Mouse (Mus musculus): ENCODE measurements at regions not wholly inside any gene's neighbourhood (a gene's known extent, or its start where the extent isn't known, plus 50 kb on each side); places are given as distances from the start of the nearest gene placed in this dataset.

DNA sequence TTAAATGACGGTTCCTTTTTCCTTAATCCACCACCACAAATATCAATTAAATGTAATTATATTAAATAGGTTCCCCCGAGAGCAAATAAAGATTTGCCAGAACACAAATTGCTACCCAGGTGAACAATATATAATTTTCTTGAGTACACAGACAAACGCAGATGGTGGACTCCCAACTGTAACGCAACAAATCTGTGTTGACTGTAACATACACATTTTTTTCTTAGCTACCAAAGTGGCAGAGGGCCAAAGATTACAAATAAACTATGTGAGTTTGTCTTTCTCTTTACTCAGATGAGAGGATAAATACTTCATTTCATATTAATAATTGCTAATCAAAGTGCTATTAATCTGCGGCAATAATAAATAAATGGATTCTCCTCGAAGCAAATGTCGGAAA lies 228.4 kb upstream of the Sfrp2 start:
- WGBS, result 84% methylated on average over 7 of the region's 7 CpGs
- DNase-seq (ENCODE audit: low spot score) (no peak), ATAC-seq (ENCODE audit: low FRiP score) (no peak)
- no peaks in the 10 kb centered on the region for H3K4me1 ChIP-seq (ENCODE audit: insufficient read depth, low read length)
- H3K27me3 ChIP-seq (ENCODE audit: insufficient read depth, low read length), result no peaks in the 10 kb centered on the region
- H3K9me3 ChIP-seq (ENCODE audit: low read length), result no peaks in the 10 kb centered on the region
- H3K4me3 ChIP-seq (ENCODE audit: low read depth, low read length), result no peak overlapping the region
- no peak for TF ChIP-seq CTCF (IDR thresholded peaks at IDR 0.05)
- no peaks in the 10 kb centered on the region for H3K36me3 ChIP-seq (ENCODE audit: insufficient read depth, low read length)
- no peak overlapping the region for H3K27ac ChIP-seq (ENCODE audit: low read depth, low read length)
- no peak overlapping the region for H3K4me2 ChIP-seq (ENCODE audit: low read depth, low read length, poor library complexity, severe bottlenecking)
- H3K9ac ChIP-seq (replicated peaks; ENCODE audit: low read length, poor library complexity, severe bottlenecking), result no peak overlapping the region

GRCm38 (mm10) chr3:83538898-83539297 lies 227.2 kb upstream of the Sfrp2 start:
- TF ChIP-seq CTCF (IDR thresholded peaks at IDR 0.05), result no peak
- Histone ChIP-seq H3K9me3 (ENCODE audit: low read length) (no peaks in the 10 kb centered on the region), H3K36me3 (ENCODE audit: insufficient read depth, low read length) (no peaks in the 10 kb centered on the region), H3K27ac (ENCODE audit: low read depth, low read length) (no peak overlapping the region), H3K4me2 (ENCODE audit: low read depth, low read length, poor library complexity, severe bottlenecking) (no peak overlapping the region), H3K27me3 (ENCODE audit: insufficient read depth, low read length) (no peaks in the 10 kb centered on the region), H3K4me1 (ENCODE audit: insufficient read depth, low read length) (no peaks in the 10 kb centered on the region), H3K4me3 (ENCODE audit: low read depth, low read length) (no peak overlapping the region), H3K9ac (replicated peaks; ENCODE audit: low read length, poor library complexity, severe bottlenecking) (no peak overlapping the region)
- no peak for DNase-seq (ENCODE audit: low spot score)
- ATAC-seq (ENCODE audit: low FRiP score), result no peak
- WGBS, result 73% methylated on average over 2 of the region's 2 CpGs

GRCm38 (mm10) chr3:83540997-83541932 lies 224.9 kb upstream of the Sfrp2 start:
- H3K27me3 ChIP-seq (ENCODE audit: insufficient read depth, low read length), result no peaks in the 10 kb centered on the region
- H3K4me3 ChIP-seq (ENCODE audit: low read depth, low read length), result no peak overlapping the region
- H3K27ac ChIP-seq (ENCODE audit: low read depth, low read length), result no peak overlapping the region
- no peaks in the 10 kb centered on the region for H3K36me3 ChIP-seq (ENCODE audit: insufficient read depth, low read length)
- 71% methylated on average over 11 of the region's 11 CpGs for WGBS
- no peaks in the 10 kb centered on the region for H3K9me3 ChIP-seq (ENCODE audit: low read length)
- no peak overlapping the region for H3K9ac ChIP-seq (replicated peaks; ENCODE audit: low read length, poor library complexity, severe bottlenecking)
- no peak for ATAC-seq (ENCODE audit: low FRiP score)
- TF ChIP-seq CTCF (IDR thresholded peaks at IDR 0.05), result no peak
- DNase-seq (ENCODE audit: low spot score), result no peak
- no peak overlapping the region for H3K4me2 ChIP-seq (ENCODE audit: low read depth, low read length, poor library complexity, severe bottlenecking)
- no peaks in the 10 kb centered on the region for H3K4me1 ChIP-seq (ENCODE audit: insufficient read depth, low read length)

GRCm38 (mm10) chr3:83552516-83553139 lies 213.5 kb upstream of the Sfrp2 start:
- H3K9me3 ChIP-seq (ENCODE audit: low read length), result no peaks in the 10 kb centered on the region
- H3K36me3 ChIP-seq (ENCODE audit: insufficient read depth, low read length), result no peaks in the 10 kb centered on the region
- no peak overlapping the region for H3K27ac ChIP-seq (ENCODE audit: low read depth, low read length)
- TF ChIP-seq CTCF (IDR thresholded peaks at IDR 0.05), result no peak
- no peak for ATAC-seq (ENCODE audit: low FRiP score)
- no peak overlapping the region for H3K4me2 ChIP-seq (ENCODE audit: low read depth, low read length, poor library complexity, severe bottlenecking)
- no peaks in the 10 kb centered on the region for H3K4me1 ChIP-seq (ENCODE audit: insufficient read depth, low read length)
- DNase-seq (ENCODE audit: low spot score), result no peak
- no peak overlapping the region for H3K9ac ChIP-seq (replicated peaks; ENCODE audit: low read length, poor library complexity, severe bottlenecking)
- H3K4me3 ChIP-seq (ENCODE audit: low read depth, low read length), result no peak overlapping the region
- 89% methylated on average over 9 of the region's 9 CpGs for WGBS
- no peaks in the 10 kb centered on the region; the same call in 1 of the 2 replicates for H3K27me3 ChIP-seq (ENCODE audit: insufficient read depth, low read length)

DNA sequence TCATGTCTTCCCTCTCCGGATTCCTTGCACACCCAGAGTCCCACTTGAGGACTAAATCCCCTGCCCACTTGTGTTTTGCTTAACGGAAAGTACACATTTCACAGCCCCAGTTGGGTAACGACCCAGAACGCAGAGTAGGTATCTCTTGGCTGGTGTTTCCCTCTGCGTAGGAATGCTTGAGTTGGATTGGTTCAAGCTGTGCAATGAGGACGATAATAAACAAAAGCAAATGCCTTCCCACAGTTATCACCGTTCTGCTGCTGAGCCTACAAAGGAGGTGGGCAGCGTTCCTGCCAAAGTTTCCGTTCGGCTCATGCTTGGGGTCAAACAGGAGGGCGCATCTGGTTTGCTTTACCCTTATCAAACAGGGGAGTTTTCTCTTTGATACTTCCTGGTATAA lies 212.3 kb upstream of the Sfrp2 start:
- TF ChIP-seq CTCF (IDR thresholded peaks at IDR 0.05), result no peak
- H3K36me3 ChIP-seq (ENCODE audit: insufficient read depth, low read length), result no peaks in the 10 kb centered on the region
- H3K4me3 ChIP-seq (ENCODE audit: low read depth, low read length), result no peak overlapping the region
- no peaks in the 10 kb centered on the region; the same call in 1 of the 2 replicates for H3K27me3 ChIP-seq (ENCODE audit: insufficient read depth, low read length)
- H3K9me3 ChIP-seq (ENCODE audit: low read length), result no peaks in the 10 kb centered on the region
- ATAC-seq (ENCODE audit: low FRiP score) (no peak), DNase-seq (ENCODE audit: low spot score) (no peak)
- no peak overlapping the region for H3K27ac ChIP-seq (ENCODE audit: low read depth, low read length)
- WGBS, result 73% methylated on average over 11 of the region's 11 CpGs
- H3K9ac ChIP-seq (replicated peaks; ENCODE audit: low read length, poor library complexity, severe bottlenecking), result no peak overlapping the region
- H3K4me2 ChIP-seq (ENCODE audit: low read depth, low read length, poor library complexity, severe bottlenecking), result no peak overlapping the region
- H3K4me1 ChIP-seq (ENCODE audit: insufficient read depth, low read length), result no peaks in the 10 kb centered on the region

Data from midbrain, postnatal 0 days (tissue).